Mouse (Mus musculus): ENCODE data around the gene Gm5148.

Gene Gm5148

DNA sequence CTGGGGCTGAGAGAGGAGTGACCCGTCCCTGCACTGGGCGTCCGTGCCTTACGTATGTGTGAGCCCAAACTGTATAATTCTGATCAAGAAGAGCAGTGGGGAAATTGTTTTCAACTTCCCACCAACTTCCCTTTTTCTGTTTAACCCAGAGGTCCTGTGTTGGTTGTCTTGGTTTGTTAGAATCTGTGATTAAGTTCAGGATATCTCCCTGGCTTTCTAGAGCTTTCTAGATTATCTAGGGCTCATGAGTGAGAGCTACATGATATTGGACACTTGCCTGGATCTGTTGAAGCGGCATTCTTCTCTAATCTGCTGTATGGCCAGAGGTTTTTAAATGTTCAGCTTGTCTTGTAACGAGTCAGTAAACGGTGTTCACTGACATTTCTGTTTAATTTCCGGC lies 30.7 kb downstream of the Gm5148 start:
- DNase-seq (ENCODE audit: low read depth, low spot score): no peak

DNA sequence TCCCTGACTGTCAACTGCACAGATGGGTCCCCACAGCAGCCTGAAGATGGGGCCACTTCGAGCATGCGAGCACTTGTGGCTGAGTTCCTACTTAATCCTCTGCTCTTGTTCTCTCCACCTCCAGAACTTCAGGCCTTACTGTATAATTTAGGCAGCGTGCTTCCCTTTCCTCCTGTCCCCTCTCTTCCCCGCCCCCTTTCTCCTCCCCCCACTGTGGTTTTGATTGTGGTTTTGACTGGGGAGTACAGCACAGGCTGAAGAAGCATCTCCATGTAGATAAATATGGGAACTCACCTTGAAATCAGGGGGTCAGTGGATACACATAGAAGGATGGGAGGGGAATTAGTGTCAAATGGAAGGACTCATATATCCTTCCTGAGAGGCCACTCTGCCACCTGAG lies 31.3 kb downstream of the Gm5148 start:
- no peak for DNase-seq (ENCODE audit: low read depth, low spot score)

DNA sequence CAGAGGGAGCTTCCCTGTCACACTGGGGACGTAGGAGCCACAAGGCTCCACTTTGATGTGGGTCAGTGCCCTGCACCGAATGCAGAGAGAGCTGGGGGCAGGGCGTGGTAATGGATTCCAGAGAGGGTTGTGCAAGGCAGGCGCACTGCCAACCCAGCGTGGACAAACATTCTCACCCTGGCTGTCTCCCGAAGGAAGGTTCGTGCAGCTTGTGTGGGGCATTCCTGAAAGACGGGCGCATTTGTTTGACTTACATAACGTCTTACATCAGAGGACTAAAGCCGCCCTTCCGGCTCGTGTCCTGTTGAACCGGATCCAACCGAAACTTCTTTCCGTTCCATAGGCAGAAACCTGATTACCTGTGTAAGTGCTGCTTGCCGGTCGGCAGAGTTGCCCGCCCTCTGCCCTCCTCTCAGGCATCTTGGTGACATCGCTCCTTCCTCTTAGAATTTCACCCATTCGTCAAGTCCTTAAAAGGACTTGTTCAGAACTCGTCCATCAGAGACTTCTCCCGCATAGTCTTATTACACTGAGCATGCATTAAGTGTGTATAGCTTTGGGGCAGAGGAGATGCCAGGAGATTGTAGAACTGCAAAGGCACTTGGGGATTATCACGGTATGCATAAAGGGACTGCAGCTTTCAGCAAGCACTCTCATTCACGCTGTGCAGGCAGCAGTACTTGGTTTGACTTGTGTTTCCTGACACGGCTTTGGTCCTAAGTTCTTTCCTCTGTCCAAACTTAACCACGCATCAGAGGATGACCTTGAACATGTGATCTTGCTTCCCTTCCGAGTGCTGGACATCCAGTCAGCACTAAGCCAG lies 36.9 kb downstream of the Gm5148 start:
- DNase-seq (ENCODE audit: low read depth, low spot score): no peak

DNA sequence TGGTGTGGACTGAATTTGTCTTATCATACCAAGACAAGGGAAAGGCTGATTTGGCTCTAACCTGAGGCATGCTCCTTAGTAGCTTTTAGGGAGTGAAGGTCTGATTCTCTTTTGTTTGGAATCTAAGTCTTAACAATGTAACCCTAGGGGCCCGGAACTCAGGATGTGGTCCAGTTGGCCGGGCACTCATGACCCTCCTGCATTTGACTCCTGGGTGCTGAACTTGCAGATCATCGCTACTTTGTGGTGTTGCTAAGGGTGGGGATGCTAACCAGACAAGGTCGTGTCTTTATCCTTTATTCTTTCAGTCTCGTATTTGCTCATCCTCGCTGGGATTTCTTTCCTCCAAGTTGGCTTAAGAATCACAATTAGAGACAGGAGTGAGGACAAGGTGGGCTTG lies 37.5 kb downstream of the Gm5148 start:
- no peak for DNase-seq (ENCODE audit: low read depth, low spot score)

DNA sequence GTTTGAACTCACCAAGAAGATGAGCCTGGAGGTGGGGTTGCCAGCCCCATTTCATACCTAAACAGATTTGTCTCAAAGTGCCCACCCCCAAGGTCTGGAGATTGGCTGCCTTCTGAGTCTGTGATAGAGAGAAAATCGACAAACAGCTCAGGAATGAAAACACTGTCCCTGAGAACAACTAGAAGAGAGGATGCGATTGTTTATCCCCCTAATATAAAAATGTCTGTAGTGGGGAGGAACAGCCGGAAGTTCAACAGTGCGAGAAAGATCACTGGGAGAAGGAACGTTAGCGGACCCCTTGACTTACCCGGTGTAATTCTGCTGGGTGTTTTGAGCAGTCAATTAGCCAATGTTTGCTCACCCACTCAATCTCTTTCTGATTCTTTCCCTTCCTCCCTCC lies 38.1 kb downstream of the Gm5148 start:
- DNase-seq (ENCODE audit: low read depth, low spot score): no peak

DNA sequence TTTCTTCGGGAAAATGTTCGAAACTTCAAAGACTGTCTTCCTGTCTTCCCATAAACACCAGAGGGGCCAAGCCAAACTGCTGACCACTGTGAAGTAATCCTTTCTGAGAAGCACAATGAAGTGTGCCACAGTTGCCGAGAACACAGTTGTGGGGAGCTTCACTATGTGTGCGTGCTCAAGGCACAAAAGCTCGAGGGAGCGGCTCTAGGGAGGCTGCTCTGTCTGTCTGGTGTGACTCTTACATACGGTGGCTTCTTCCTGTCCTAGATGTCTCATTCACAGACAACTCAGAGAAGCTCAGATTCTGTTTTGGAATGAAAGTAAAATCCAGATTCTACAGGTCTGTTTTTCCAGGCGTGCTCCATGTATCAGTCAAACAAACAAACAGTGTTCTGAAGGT lies 48.0 kb downstream of the Gm5148 start:
- DNase-seq (ENCODE audit: low read depth, low spot score): no peak

DNA sequence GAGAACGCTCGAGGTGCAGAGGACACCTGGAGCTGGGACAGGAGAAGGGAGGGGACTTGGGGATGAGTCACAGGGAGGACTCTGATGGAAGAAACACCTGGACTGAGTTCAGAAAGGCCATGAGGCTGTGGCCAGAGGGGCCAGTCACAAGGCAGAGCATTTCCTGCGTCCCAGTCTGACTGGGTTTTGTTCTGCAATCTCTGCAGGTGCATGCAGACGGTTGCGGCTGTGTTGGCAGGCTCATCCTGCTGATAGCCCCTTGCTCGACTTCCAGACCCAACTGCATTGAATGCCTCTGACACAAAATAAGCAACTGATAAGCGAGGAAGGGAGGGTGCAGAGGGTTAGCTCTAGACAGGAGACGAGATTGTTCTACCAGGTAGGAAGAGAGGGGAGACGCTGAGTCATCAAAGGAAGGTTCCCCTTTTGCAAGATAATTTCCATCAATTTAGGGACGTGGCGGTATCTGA lies 49.2 kb downstream of the Gm5148 start:
- no peak for DNase-seq (ENCODE audit: low read depth, low spot score)

DNA sequence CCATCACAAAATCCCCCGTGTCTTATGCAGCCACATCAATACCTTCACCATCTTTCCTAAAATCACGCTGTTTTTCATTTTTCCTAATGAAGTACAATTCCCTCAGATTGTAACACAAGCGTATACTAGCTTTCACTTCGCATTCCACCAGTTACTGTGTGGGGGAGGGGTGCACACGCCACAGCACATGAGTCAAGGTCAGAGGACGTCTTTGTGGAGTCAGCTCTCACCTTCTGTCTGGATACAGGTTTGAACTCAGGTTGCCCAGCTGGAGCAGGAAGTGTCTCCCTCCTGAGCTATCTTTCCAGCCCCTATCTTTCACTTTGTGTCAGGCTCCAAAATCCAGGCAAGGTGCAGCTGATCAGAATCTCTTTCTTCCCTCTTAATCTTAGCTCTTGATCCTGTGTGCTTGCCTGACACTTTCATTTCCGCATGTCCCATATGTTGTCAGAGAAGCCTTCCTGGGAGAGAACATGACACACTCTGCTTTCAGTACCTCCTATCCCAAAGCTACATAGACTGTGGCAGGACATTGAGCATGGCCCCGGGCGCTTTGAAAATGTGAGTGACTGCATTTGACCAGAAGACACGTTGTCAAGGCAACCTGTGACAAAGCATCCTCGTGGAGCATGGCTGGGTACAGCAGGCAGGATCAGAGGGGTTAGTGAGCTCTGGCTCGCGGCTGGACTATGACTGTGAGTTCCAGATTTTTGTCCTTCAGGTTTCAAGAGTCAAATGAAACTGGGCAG lies 50.6 kb downstream of the Gm5148 start:
- DNase-seq (ENCODE audit: low read depth, low spot score): no peak

DNA sequence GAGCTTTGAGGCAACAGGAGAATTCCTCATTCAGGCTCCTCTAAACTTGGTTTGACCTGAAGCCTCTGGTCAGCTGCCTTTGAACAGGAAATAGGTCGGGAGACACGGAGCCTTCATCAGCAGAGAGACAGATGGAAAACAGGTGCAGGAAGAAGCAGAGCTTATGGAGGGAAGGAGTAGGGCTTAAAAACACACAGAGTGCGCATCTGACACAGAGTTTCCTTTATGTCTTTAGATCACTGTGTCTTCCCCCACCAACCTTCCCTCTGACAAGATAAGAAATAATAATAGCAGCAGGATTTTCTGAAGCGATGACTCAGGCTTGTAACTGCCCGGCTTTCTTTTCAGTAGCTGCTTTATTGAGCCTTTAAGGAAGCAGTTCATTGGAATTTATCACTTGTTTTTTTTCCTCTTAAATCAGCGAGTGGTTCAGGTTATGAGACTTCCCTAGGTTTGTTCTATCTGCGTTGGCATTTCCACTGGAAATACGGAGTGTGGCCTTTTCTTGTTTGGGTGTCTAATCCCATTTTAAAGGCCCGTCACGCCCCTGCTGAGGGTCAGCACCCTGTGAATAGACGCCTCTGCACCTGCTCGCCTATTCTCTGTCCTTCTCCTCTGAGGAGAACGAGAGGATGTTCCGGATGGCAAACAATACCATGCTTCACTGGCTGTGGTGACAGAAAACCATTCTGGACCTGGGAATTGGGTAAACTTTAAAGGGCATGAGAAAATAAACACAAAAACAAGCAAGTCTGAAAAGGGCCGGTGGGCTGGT lies 51.8 kb downstream of the Gm5148 start:
- DNase-seq (ENCODE audit: low read depth, low spot score): no peak

DNA sequence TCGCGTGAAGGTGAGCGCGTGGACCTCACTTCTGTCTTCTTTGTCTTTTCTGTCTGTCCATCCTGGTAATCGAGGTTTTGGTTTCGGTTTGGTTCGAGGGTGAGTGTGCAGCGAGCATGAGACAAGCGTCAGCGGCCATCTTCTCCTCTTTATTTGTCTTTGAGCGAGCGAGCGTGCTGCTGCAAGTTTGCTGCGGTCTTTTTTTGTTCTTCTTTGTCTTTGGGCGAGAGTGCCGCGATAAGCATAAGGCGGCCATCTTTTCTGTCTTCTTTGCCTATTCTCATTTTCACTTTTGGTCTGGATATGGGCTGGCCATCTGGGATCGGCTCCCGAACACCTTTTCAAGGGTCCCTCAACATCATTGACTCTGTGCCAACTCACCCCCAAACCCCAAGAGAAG lies 55.2 kb downstream of the Gm5148 start:
- DNase-seq (ENCODE audit: low read depth, low spot score): no peak

DNA sequence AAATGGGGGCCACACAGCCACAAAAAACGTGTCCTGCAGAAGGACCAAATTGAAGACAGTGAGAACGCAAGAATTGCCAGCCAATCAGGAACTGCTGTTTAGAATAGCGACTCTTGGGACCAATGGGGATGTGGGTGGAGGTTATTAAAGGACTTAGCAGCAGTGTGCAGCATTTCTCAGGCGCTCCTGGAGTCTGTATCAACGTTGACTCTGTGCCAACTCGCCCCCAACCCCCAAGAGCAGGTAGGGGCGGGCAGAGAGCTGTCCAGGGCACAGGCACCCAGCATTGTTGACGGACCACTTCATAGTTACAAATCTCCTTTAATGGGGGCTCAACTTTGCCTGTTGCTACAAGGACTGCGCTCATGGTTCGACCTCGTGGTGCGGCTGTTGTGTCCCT lies 55.6 kb downstream of the Gm5148 start:
- DNase-seq (ENCODE audit: low read depth, low spot score): no peak

DNA sequence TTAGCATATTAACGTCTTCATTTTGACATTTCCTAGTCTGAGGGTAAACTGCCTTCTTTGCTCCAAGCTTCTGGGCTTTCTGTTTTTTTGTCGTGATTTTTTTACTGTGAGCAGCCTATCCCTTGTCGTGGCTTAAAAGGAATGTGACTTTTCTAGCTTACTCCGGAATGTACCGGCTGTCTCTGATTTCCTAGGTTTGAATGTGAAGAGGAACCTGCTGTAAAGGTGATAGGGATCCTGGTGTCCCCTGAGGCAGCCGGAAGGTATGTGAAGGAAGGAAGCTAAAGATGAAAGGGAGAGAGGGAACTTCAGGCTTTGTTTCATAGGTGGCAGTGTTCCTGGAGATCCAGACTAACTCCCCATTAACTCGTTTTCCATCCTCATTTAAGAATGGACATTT lies 56.6 kb downstream of the Gm5148 start:
- DNase-seq (ENCODE audit: low read depth, low spot score): no peak

DNA sequence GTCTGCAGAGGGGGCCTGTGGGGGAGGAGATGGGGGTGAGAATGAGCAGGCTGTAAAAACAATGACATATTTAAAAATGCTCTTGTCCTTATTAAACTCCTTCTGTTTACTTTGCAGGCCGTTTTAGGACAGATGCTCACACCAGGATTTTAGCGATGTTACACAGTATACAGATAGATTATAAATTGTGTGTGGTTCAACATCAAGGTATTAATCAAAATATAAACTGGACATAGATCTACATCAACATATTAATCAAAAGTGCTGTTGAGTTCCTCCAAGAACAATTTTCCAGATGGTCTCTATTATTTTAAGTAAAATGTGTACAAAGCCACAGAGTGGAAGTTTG lies 57.2 kb downstream of the Gm5148 start:
- DNase-seq (ENCODE audit: low read depth, low spot score): no peak

DNA sequence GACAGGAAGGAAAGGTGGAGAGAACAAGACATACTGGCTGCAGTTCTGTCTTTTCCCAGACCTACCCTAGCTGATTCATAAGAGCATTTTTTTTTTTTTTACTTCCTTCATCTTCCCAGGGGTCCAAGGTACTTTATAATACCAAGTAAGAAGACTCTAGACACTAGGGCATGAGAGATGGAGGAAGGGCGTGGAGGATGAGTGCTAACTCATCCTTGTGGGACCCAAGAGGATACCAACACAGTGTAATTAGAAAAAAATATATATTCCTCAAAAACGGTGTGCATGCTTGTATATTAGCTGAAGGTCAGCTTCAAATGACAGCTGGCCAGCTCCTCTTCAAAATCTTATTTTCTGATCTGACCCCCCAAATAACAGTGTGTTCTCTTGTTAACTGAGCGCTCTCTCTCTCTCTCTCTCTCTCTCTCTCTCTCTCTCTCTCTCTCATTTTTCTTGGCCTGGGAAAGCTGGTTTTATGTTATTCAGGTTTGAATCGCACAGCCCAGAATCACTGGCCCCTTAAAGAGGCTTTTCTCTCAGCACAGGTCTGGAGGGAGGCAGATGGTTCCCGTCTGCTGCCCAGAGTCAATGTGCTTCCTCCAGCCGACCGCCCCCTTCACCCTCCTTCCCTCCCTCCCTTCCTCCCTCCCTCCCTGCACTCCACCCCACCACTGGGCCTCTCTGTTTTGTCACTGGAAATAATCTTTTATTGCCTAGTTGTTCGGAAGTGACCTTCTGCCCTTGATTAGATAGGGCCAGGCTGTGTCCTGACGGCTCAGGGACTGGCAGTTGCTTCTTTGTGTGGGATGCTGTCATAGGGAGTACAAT lies 57.8 kb downstream of the Gm5148 start:
- no peak for DNase-seq (ENCODE audit: low read depth, low spot score)

Measured in A20 (cell line).